Mouse (Mus musculus) midbrain, postnatal 0 days (tissue): ENCODE measurements around the gene Arfgap1. TPM values are rescaled to one million over a fixed set of nuclear protein-coding genes. Genes with fewer than 3 reads are reported as not detected.
A peak's percentile ranks its signal among the peaks of the same experiment; 100 is the strongest.

Experiments used
- ATAC-seq: fragments of 200-750 bp; cut with Nextera tagmentation; 2 replicates; pipeline ENCODE4 v1.8.0; 2017; ENCODE audit warnings: moderate number of reproducible peaks, mild to moderate bottlenecking, moderate TSS enrichment, moderate library complexity; ENCODE audit not compliant: low FRiP score
- DNase-seq: peaks from one replicate; pipeline ENCODE4 v3.0.0-alpha.2; 2015; ENCODE audit warnings: low spot score
- H3K27ac ChIP-seq: fragments of 300-500 bp; sonication (generic); 2 replicates; pipeline ENCODE4 v1.5.1; 2014; ENCODE audit warnings: low read depth, mild to moderate bottlenecking, low read length, mixed read lengths
- H3K27me3 ChIP-seq: fragments of 300-500 bp; sonication (generic); 2 replicates; pipeline ENCODE4 v1.6.1; 2014; ENCODE audit warnings: low read length, control low read depth, mixed read lengths; ENCODE audit not compliant: insufficient read depth
- H3K36me3 ChIP-seq: fragments of 300-500 bp; sonication (generic); 2 replicates; pipeline ENCODE4 v1.6.1; 2014; ENCODE audit warnings: low read length, control low read depth, mixed read lengths; ENCODE audit not compliant: insufficient read depth
- H3K4me1 ChIP-seq: fragments of 300-500 bp; sonication (generic); 2 replicates; pipeline ENCODE4 v1.6.1; 2014; ENCODE audit warnings: mild to moderate bottlenecking, control low read depth, antibody characterized with exemption, low read length, mixed read lengths; ENCODE audit not compliant: insufficient read depth
- H3K4me2 ChIP-seq: fragments of 300-500 bp; sonication (generic); 2 replicates; pipeline ENCODE4 v1.6.1; 2014; ENCODE audit warnings: low read depth, mild to moderate bottlenecking, low read length, mixed read lengths; ENCODE audit not compliant: poor library complexity, severe bottlenecking
- H3K4me3 ChIP-seq: fragments of 300-500 bp; sonication (generic); 2 replicates; pipeline ENCODE4 v1.5.1; 2014; ENCODE audit warnings: low read depth, mild to moderate bottlenecking, low read length, moderate library complexity
- H3K9ac ChIP-seq: fragments of 300-500 bp; sonication (generic); replicated peaks from 2 replicates; pipeline ENCODE4 v1.6.1; 2014; ENCODE audit warnings: mild to moderate bottlenecking, low read length, moderate library complexity, mixed read lengths; ENCODE audit not compliant: poor library complexity, severe bottlenecking
- H3K9me3 ChIP-seq: fragments of 300-500 bp; sonication (generic); 2 replicates; pipeline ENCODE4 v1.6.1; 2016; ENCODE audit warnings: low read length, control low read depth
- CTCF ChIP-seq: IDR thresholded peaks from 2 replicates; pipeline ENCODE4 v1.5.1; 2016; ENCODE audit warnings: antibody characterized with exemption, mild to moderate bottlenecking
- WGBS: fragments of 180-500 bp; shearing (Covaris S2); extraction: QIAGEN DNeasy Blood & Tissue Kit; methylation state at CpG from one replicate; pipeline ENCODE4 v1.1.7; 2014; 5-methylcytosine and 5-hydroxymethylcytosine counted together
- polyA plus RNA-seq: library from polyadenylated mRNA; unstranded; fragments of >200 nt; fragmentation: Nextera tagmentation; extraction: Ambion mirVana; gene quantifications from 2 replicates; pipeline ENCODE4 v1.2.1, GENCODE M21; 2015
- total RNA-seq: library from RNA; depleted of rRNA; stranded (reverse); fragments of >200 nt; gene quantifications from 2 replicates; pipeline ENCODE4 v1.2.3, GENCODE M21; 2014; rRNA removed

Gene Arfgap1
- total and polyA plus RNA-seq, 2 experiments from 2014 or later: 94.1 to 124 TPM

DNA sequence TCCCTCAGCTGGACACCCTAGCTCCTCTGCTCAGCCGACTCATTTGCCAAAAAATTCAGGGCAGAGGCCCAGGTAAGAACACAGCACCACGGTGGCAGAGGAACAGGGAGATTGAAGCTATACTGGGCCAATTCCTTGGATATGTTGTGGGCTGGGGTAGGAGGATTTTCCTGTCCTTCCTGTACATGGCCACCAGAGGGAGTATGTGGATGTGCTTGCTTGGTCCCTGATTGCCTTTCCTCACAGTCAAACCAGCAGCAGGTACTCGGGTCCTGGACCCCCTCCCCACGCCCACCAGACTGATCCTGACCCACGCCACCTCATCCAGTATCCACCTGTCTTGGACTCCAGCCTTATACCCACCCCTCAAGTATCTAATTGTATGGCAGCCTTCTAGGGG is 29.4 kb downstream of the Arfgap1 start:
- no peak overlapping the region for H3K27ac ChIP-seq
- DNase-seq: peak; percentile 67
- ATAC-seq: peak; percentile 72
- WGBS: 9% methylated on average over 5 of the region's 5 CpGs
- no peak overlapping the region for H3K4me2 ChIP-seq
- no peak overlapping the region for H3K9ac ChIP-seq
- no peaks in the 10 kb centered on the region for H3K27me3 ChIP-seq
- no peaks in the 10 kb centered on the region for H3K9me3 ChIP-seq
- no peak overlapping the region for H3K4me3 ChIP-seq
- no peaks in the 10 kb centered on the region for H3K36me3 ChIP-seq
- peak; percentile 96 for TF ChIP-seq CTCF
- no peaks in the 10 kb centered on the region for H3K4me1 ChIP-seq

DNA sequence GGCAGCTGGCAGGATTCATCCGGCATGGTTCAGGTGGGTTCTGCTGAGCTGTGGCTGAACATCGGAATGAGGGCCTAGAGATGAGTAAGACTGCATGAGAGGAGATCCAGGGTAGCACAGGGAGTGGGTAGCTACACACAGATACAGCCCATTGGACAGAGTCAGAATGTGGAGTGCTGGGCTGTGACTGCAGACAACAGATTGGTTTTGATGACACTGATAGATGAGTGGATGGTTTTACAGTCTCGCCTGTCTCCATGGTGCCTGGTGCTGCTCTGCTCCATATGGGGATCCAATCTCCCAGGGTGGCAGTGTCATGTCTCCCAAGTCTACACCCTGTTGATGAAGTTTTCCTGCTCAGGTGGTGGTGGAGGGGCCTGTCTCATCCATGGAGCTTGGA is 29.9 kb downstream of the Arfgap1 start:
- Histone ChIP-seq H3K36me3 (no peaks in the 10 kb centered on the region), H3K4me3 (no peak overlapping the region), H3K27me3 (no peaks in the 10 kb centered on the region), H3K4me2 (no peak overlapping the region), H3K4me1 (no peaks in the 10 kb centered on the region), H3K9ac (no peak overlapping the region), H3K27ac (no peak overlapping the region), H3K9me3 (no peaks in the 10 kb centered on the region)
- ATAC-seq (no peak), DNase-seq (no peak)
- TF ChIP-seq CTCF: no peak
- WGBS: 76% methylated on average over 3 of the region's 3 CpGs

DNA sequence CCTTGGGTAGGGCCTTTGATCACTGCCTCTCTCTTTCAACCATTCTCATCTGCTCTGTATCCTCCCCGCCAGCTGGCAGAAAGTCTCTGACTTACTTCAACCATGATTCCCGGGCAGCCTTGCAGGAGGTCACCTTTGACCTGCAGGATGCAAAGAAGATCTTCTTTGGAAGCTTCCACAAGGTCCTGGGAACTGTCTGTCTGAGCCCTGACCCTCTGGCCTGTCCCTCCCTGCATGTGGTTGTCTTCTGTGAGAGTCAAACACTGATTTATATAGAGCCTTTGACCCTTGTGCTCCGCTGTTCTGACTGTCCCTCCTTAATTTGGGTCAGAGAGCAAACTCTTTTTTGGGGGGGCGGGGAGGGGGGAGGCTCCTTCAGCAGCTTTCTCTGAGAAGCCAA is 40.0 kb downstream of the Arfgap1 start:
- TF ChIP-seq CTCF: no peak
- Histone ChIP-seq H3K36me3 (no peaks in the 10 kb centered on the region), H3K4me3 (no peak overlapping the region), H3K9ac (no peak overlapping the region), H3K27ac (no peak overlapping the region), H3K4me2 (no peak overlapping the region), H3K4me1 (no peaks in the 10 kb centered on the region), H3K9me3 (no peaks in the 10 kb centered on the region), H3K27me3 (no peaks in the 10 kb centered on the region)
- ATAC-seq (no peak), DNase-seq (no peak)
- 48% methylated on average over 4 of the region's 4 CpGs for WGBS

DNA sequence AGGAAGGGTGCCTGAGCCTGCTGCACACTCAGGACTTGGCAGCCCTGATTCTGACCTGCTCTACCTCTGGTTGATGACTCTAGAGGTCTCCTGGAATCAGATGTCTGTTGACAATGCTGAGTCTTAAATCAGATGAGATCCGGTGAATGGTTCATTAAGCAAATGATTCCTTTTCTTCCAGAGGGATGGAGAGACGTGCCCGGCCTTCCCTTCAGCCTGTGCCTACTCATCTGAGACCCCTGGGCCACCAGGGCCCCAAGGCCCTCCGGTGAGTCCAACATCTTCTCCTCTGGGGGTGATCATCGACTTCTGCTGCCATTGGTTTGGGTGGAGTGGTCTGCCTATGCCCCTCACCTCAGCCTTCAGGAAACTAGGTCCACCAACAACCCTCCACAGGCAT is 41.3 kb downstream of the Arfgap1 start:
- no peak for DNase-seq
- no peak overlapping the region for H3K9ac ChIP-seq
- no peaks in the 10 kb centered on the region for H3K9me3 ChIP-seq
- H3K27ac ChIP-seq: no peak overlapping the region
- ATAC-seq: no peak
- H3K4me2 ChIP-seq: no peak overlapping the region
- WGBS: 70% methylated on average over 5 of the region's 5 CpGs
- H3K4me3 ChIP-seq: no peak overlapping the region
- no peak for TF ChIP-seq CTCF
- no peaks in the 10 kb centered on the region for H3K4me1 ChIP-seq
- H3K36me3 ChIP-seq: no peaks in the 10 kb centered on the region
- no peaks in the 10 kb centered on the region for H3K27me3 ChIP-seq

DNA sequence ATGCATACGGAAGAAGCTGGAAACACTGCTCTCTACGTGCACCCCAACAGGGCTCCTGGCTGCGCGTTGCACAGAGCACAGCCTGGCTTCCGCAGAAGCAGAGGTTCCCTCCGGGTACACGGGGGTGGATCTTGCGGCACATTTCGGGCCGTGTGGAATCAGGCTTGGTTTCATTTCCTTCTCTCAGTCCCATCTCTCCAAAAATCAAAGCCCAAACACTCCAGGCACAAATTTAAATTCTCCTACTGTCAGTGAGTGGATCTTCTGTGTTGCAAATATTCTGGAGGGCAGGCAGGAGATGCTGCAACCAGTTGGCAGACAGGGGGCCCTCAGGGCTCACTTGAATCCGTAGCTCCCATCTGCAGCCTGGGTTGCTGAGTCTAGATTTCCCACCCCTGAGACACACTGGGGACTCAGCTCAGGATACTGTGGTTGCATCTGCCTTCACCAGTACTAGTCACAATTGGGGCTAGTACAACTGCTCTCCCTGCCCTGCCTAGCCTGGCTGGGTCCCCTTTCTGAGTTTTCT is 64.4 kb downstream of the Arfgap1 start:
- Histone ChIP-seq H3K9me3 (no peaks in the 10 kb centered on the region), H3K27ac (no peak overlapping the region), H3K4me1 (no peaks in the 10 kb centered on the region), H3K4me2 (no peak overlapping the region), H3K36me3 (peaks cover 29% of the 10 kb centered on the region), H3K27me3 (no peaks in the 10 kb centered on the region), H3K4me3 (no peak overlapping the region), H3K9ac (no peak overlapping the region)
- WGBS: 76% methylated on average over 11 of the region's 11 CpGs
- ATAC-seq: no peak
- DNase-seq: no peak
- peak; percentile 11; the same call in 1 of the 2 replicates for TF ChIP-seq CTCF

Other genes starting within 250 kb of the Arfgap1 start
- gene Slc17a9, start 242.0 kb upstream of the Arfgap1 start, total RNA-seq: 0.55 and 1.2 TPM in 2 replicates
- 0.20 TPM in 1 of 2 replicates, not detected in the other for gene Slc17a9, start 242.0 kb upstream of the Arfgap1 start, polyA plus RNA-seq
- gene Bhlhe23, start 190.3 kb upstream of the Arfgap1 start, total RNA-seq: 7.6 and 7.9 TPM in 2 replicates
- gene Bhlhe23, start 190.3 kb upstream of the Arfgap1 start, polyA plus RNA-seq: 5.9 and 6.0 TPM in 2 replicates
- gene Ythdf1, start 46.3 kb upstream of the Arfgap1 start, total RNA-seq: 32.2 and 38.9 TPM in 2 replicates
- 50.1 and 56.6 TPM in 2 replicates for gene Ythdf1, start 46.3 kb upstream of the Arfgap1 start, polyA plus RNA-seq
- not detected in 2 replicates for gene Birc7, start 38.2 kb upstream of the Arfgap1 start, total RNA-seq
- gene Birc7, start 38.2 kb upstream of the Arfgap1 start, polyA plus RNA-seq: 0.10 and 0.28 TPM in 2 replicates
- 40.4 and 59.5 TPM in 2 replicates for gene Nkain4, start 12.5 kb upstream of the Arfgap1 start, total RNA-seq
- 95.5 and 111 TPM in 2 replicates for gene Nkain4, start 12.5 kb upstream of the Arfgap1 start, polyA plus RNA-seq
- gene Col20a1, start 19.3 kb downstream of the Arfgap1 start, total RNA-seq: 0.44 and 0.52 TPM in 2 replicates
- gene Col20a1, start 19.3 kb downstream of the Arfgap1 start, polyA plus RNA-seq: 0.13 and 0.14 TPM in 2 replicates
- 53.9 and 58.7 TPM in 2 replicates for gene Chrna4, start 76.3 kb downstream of the Arfgap1 start, total RNA-seq
- gene Chrna4, start 76.3 kb downstream of the Arfgap1 start, polyA plus RNA-seq: 43.6 and 47.8 TPM in 2 replicates
- 134 and 162 TPM in 2 replicates for gene Kcnq2, start 168.1 kb downstream of the Arfgap1 start, total RNA-seq
- gene Kcnq2, start 168.1 kb downstream of the Arfgap1 start, polyA plus RNA-seq: 33.8 and 40.6 TPM in 2 replicates
- gene Eef1a2, start 189.8 kb downstream of the Arfgap1 start, total RNA-seq: 321 and 367 TPM in 2 replicates
- gene Eef1a2, start 189.8 kb downstream of the Arfgap1 start, polyA plus RNA-seq: 23.1 and 23.3 TPM in 2 replicates
- 268 and 323 TPM in 2 replicates for gene Ppdpf, start 220.0 kb downstream of the Arfgap1 start, total RNA-seq
- gene Ppdpf, start 220.0 kb downstream of the Arfgap1 start, polyA plus RNA-seq: 365 and 367 TPM in 2 replicates
- gene Ptk6, start 235.6 kb downstream of the Arfgap1 start, total RNA-seq: 0.09 TPM in 1 of 2 replicates, not detected in the other
- not detected in 2 replicates for gene Ptk6, start 235.6 kb downstream of the Arfgap1 start, polyA plus RNA-seq
- gene Srms, start 246.0 kb downstream of the Arfgap1 start, total RNA-seq: 0.11 TPM in 1 of 2 replicates, not detected in the other
- gene Srms, start 246.0 kb downstream of the Arfgap1 start, polyA plus RNA-seq: 0.10 and 0.21 TPM in 2 replicates